Mouse (Mus musculus): ENCODE data around the gene Otx2.
A peak's percentile ranks its signal among the peaks of the same experiment; 100 is the strongest.

Otx2 gene

GRCm38 (mm10) chr14:48673541-48673940 lies at the start of gene Otx2:
Gene Otx2 (minus strand): TSS chr14:48673819.
- no peak for DNase-seq

- DNase-seq = no peak
Observed at GRCm38 (mm10) chr14:48722763-48723162, 49.1 kb upstream of the Otx2 start.

GRCm38 (mm10) chr14:48719296-48719695 lies 45.7 kb upstream of the Otx2 start:
- DNase-seq = no peak

- DNase-seq = no peak
Observed at GRCm38 (mm10) chr14:48717632-48718279, 44.1 kb upstream of the Otx2 start.

- DNase-seq = no peak
Observed at GRCm38 (mm10) chr14:48716456-48716855, 42.8 kb upstream of the Otx2 start.

GRCm38 (mm10) chr14:48710871-48711370 lies 37.3 kb upstream of the Otx2 start:
- no peak for DNase-seq

- no peak for DNase-seq
Observed at GRCm38 (mm10) chr14:48710062-48710870, 36.6 kb upstream of the Otx2 start.

GRCm38 (mm10) chr14:48709371-48710061 lies 35.9 kb upstream of the Otx2 start:
- peak in 1 of 2 experiments; percentile 3 for DNase-seq

GRCm38 (mm10) chr14:48707844-48708383 lies 34.3 kb upstream of the Otx2 start:
- no peak for DNase-seq

GRCm38 (mm10) chr14:48707391-48707790 lies 33.8 kb upstream of the Otx2 start:
- no peak for DNase-seq

- DNase-seq = no peak
Observed at GRCm38 (mm10) chr14:48700790-48701370, 27.3 kb upstream of the Otx2 start.

GRCm38 (mm10) chr14:48679590-48679989 lies 6.0 kb upstream of the Otx2 start:
- no peak for DNase-seq

- no peak for DNase-seq
Observed at GRCm38 (mm10) chr14:48678674-48679073, 5.1 kb upstream of the Otx2 start.

GRCm38 (mm10) chr14:48674036-48674831 lies 615 bp upstream of the Otx2 start:
- DNase-seq = no peak

- no peak for DNase-seq
Observed at GRCm38 (mm10) chr14:48672611-48673176, 925 bp downstream of the Otx2 start.

GRCm38 (mm10) chr14:48671480-48672240 lies 2.0 kb downstream of the Otx2 start:
- DNase-seq = no peak

GRCm38 (mm10) chr14:48670761-48671479 lies 2.7 kb downstream of the Otx2 start:
- DNase-seq = no peak

GRCm38 (mm10) chr14:48670258-48670630 lies 3.4 kb downstream of the Otx2 start:
- DNase-seq = no peak

- no peak for DNase-seq
Observed at GRCm38 (mm10) chr14:48669541-48670257, 3.9 kb downstream of the Otx2 start.
